11 mouse cellular contexts compared by ENCODE assay signal in the genomic region with DNA sequence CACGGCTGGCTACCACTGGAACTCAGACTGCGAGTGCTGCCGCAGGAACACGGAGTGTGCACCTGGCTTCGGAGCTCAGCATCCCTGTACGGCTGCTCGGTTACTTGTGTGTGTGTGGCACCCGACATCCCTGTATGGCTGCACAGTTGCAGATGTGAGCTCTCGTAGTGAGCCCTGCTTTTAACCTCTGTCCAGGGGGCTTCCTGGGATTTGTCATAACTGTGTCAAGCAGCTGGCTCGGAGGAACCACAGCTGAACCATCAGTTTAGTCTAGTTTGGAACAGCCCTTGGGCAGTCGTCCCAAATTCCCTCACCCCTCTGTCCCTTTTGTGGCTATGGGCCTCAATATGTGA. TPM values are rescaled to one million over a fixed set of nuclear protein-coding genes. Genes with fewer than 3 reads are reported as not detected.
DNase-seq lines count a peak whose midpoint lies in the region; ATAC-seq and TF ChIP-seq lines count a peak whose summit lies in the region.
"Had no signal": no experiment of that assay in that cellular context is flagged by ENCODE, and none has a peak within 500 bp of the region (broad histone marks: within the 10 kb centered on the region; RNA-seq: fewer than 3 reads in every experiment).

No protein-coding gene starts in this region.

- 32% methylated on average over 11 of the region's 11 CpGs for WGBS in limb, embryonic 15.5 days

- no peaks in the 10 kb centered on the region for H3K9me3 ChIP-seq in ES-Bruce4 (replicated peaks; ENCODE audit: control insufficient read depth, insufficient read depth, low read length, poor library complexity, severe bottlenecking)
- H3K9me3 ChIP-seq in limb, embryonic 15.5 days = no peaks in the 10 kb centered on the region

- no peaks in the 10 kb centered on the region for H3K27me3 ChIP-seq in ES-Bruce4 (ENCODE audit: control insufficient read depth, insufficient read depth, low read length, poor library complexity, severe bottlenecking)
- no peaks in the 10 kb centered on the region for H3K27me3 ChIP-seq in limb, embryonic 15.5 days

- H3K4me2 ChIP-seq in limb, embryonic 15.5 days = peak overlapping the region; percentile 24

- H3K9ac ChIP-seq in ES-Bruce4 (ENCODE audit: low read depth, poor library complexity, severe bottlenecking) = no peak overlapping the region
- H3K9ac ChIP-seq in limb, embryonic 15.5 days = no peak overlapping the region

- no peak for TF ChIP-seq CTCF in ES-Bruce4 (IDR thresholded peaks at IDR 0.05; ENCODE audit: low read depth, low read length)

- no peak overlapping the region for H3K27ac ChIP-seq in ES-Bruce4 (ENCODE audit: insufficient read depth, low read length)
- no peak overlapping the region for H3K27ac ChIP-seq in brown adipose tissue, adult 24 weeks (replicated peaks; ENCODE audit: low read depth, low read length)
- no peak overlapping the region for H3K27ac ChIP-seq in limb, embryonic 15.5 days
- H3K27ac ChIP-seq: left cerebral cortex, adult 2 months had no signal

- intact Hi-C loops in heart, postnatal 14 days (cut with DNase I) = no loop called here

- H3K4me1 ChIP-seq in ES-Bruce4 (ENCODE audit: control insufficient read depth, insufficient read depth, low read length) = peaks cover 4% of the 10 kb centered on the region
- H3K4me1 ChIP-seq in brown adipose tissue, adult 24 weeks (ENCODE audit: control insufficient read depth, insufficient read depth, insufficient read length, low read length) = peaks cover 2% of the 10 kb centered on the region; the same call in 1 of the 2 replicates
- H3K4me1 ChIP-seq in limb, embryonic 15.5 days = peaks cover 7% of the 10 kb centered on the region

- peak; percentile 45 for DNase-seq in kidney, postnatal 10 days
- DNase-seq in kidney, adult 9 months = no peak
- DNase-seq in thymus, postnatal 10 days (ENCODE audit: low spot score in 2 of 2) = no peak
- DNase-seq in heart, postnatal 14 days = no peak
- DNase-seq: adrenal gland, adult 8-10 months; cerebellum, adult 11 months; lung, adult 18-20 months had no signal

- H3K4me3 ChIP-seq in ES-Bruce4 (ENCODE audit: low read depth, low read length) = peak overlapping the region; percentile 5
- H3K4me3 ChIP-seq in brown adipose tissue, adult 24 weeks (ENCODE audit: insufficient read depth, low read depth, low read length) = 0 out of 2 replicates have a peak overlapping the region, but pooled peaks have one; percentile 1
- H3K4me3 ChIP-seq in limb, embryonic 15.5 days = no peak overlapping the region
- H3K4me3 ChIP-seq: left cerebral cortex, adult 2 months had no signal

- no peaks in the 10 kb centered on the region for H3K36me3 ChIP-seq in ES-Bruce4 (ENCODE audit: control insufficient read depth, insufficient read depth, low read length, poor library complexity, severe bottlenecking)
- H3K36me3 ChIP-seq in limb, embryonic 15.5 days = no peaks in the 10 kb centered on the region

- no peak for TF ChIP-seq POLR2A in ES-Bruce4 (IDR thresholded peaks at IDR 0.05; ENCODE audit: insufficient read depth, low read length)

- no peak for ATAC-seq in limb, embryonic 15.5 days (ENCODE audit: insufficient number of reproducible peaks, low FRiP score, low TSS enrichment, low read depth)

- no peak for TF ChIP-seq EP300 in ES-Bruce4 (IDR thresholded peaks at IDR 0.05; ENCODE audit: insufficient read depth, low read depth, low read length)

RNA-seq across cellular contexts. Expression of a gene that starts 33.2 kb away (rescaled TPM):
- polyA plus RNA-seq in ES-Bruce4 (2011; ENCODE audit: insufficient read depth, insufficient read length, low read depth, missing spikeins) = 1.1 and 2.1 TPM in 2 replicates
- 0.67 and 1.1 TPM in 2 replicates for polyA plus RNA-seq in brown adipose tissue, adult 24 weeks (2012; ENCODE audit: insufficient read depth, insufficient read length, missing spikeins)
- 0.91 and 1.5 TPM in 2 replicates for polyA plus RNA-seq in limb, embryonic 15.5 days (2015; fragmentation: Nextera tagmentation; extraction: Ambion mirVana)
- 1 to 10 TPM; 1.6 to 1.7 TPM for total RNA-seq in heart, postnatal 14 days (2021)
